Mouse (Mus musculus) T-helper 2 cell (primary cell): Measurements from ENCODE around the gene Wwp2.

Experiments used
- in situ Hi-C: fragments of 300-600 bp; cut with MboI, MseI; formaldehyde crosslinking; loops from one replicate; pipeline ENCODE4 v1.15.1; 2025; ENCODE audit warnings: high pct_unique_total_duplicates

Wwp2 gene

GRCm38 (mm10) chr8:107546817-107547216 is 110.7 kb downstream of the Wwp2 start:
- in situ Hi-C loops, result no loop called here

DNA sequence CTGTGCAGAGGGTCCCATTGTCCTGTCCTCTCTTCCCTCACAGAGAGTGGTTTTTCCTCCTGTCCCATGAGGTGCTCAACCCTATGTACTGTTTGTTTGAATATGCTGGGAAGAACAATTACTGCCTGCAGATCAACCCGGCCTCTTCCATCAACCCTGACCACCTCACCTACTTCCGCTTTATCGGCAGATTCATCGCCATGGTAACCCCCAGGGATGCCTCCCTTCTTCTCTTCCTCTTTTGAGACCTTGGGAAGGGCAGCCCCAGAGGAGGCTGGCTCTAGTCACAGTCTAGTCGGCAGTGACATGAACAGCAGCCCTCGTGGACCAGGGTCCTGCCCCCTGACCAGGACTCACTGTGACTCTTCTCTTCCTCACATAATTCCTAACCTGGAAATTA is 116.1 kb downstream of the Wwp2 start:
- in situ Hi-C loops, result no loop called here

- in situ Hi-C loops, result no loop called here
Observed at GRCm38 (mm10) chr8:107555231-107555630, 119.1 kb downstream of the Wwp2 start.

DNA sequence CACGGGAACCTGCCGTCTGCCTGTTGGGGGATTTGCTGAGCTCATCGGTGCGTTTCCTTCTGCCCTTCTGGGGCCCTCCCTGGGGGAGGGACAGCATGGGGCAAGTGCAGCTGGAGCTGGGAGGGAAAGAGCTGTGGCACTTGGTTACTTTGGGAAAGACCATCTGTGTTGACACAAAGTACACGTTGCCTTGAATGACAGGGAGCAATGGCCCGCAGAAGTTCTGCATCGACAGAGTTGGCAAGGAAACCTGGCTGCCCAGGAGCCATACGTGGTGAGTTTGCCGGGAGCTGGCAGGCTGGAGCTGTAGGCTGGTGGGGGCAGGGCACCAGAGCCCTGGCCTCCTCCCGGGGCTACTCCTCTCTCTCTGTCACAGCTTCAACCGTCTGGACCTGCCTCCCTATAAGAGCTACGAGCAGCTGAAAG is 120.4 kb downstream of the Wwp2 start:
- in situ Hi-C loops, result no loop called here

DNA sequence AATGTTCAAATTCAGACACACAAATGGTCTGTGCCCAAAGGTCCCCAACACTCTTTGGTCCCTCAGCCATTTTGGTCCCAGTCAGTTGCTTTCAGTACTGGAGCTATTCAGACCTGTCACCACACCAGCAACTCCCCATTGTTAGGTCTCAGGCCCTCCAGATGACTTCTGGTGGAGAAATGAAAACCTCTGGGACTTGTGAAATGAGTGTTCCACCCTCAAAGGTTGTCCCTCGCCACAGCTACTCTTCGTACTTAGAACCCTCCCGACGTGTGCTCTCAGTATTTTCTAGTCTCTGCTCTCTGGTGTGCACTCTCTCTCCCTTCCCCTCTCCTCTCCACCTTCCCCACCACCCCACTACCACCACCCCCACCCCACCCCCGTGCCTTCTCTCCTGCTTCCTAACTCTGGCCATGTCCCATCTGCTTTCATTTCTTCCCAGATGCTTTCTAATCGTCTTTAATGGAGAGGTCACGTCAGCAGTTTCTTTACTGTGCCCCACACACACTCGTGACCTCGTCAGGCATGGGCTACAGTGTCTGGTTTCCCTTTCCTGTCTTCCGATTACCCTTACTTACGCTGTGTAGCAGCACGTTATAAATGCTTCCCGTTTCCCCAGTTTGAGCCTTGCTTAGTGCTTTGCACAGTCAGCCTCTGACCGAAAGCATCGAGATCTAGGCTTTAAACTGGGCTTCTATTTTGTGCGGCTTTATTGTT is 124.8 kb downstream of the Wwp2 start:
- in situ Hi-C loops, result no loop called here

GRCm38 (mm10) chr8:107562164-107562563 is 126.0 kb downstream of the Wwp2 start:
- in situ Hi-C loops, result no loop called here

GRCm38 (mm10) chr8:107571046-107571445 is 134.9 kb downstream of the Wwp2 start:
- in situ Hi-C loops, result loop anchor here (5.0 kb wide), 1 partner anchor 119 kb away; no protein-coding TSS in a partner anchor

DNA sequence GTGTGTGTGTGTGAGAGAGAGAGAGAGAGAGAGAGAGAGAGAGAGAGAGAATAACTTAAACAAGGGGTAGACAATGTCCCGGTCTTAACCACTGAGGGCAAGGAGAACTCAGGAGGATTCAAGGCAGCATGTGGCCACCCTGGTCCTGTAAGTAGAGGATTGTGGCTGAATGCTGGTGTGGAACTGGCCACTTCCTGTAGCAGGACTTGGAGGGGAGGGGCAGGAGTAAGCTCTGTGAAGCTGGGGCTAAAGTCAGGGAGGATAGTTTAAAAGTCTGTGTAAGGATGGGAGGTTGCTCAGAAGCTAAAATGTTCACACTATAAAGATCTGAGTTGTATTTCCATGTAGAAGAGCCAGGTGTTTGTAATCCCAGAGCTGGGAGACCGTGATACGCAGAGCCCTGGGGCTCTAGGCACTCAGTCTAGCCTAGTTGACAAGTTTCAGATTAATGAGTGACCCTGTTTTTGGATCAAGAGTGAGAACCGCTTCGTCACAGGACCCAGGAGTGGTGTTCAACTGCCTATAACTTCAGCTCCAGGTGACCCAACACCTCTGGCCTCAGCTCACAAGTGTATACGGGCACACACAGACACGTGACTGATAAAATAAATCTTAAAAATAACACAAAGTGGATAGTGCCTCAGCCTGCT is 135.4 kb downstream of the Wwp2 start:
- in situ Hi-C loops, result loop anchor here (5.0 kb wide), 1 partner anchor 119 kb away; no protein-coding TSS in a partner anchor

DNA sequence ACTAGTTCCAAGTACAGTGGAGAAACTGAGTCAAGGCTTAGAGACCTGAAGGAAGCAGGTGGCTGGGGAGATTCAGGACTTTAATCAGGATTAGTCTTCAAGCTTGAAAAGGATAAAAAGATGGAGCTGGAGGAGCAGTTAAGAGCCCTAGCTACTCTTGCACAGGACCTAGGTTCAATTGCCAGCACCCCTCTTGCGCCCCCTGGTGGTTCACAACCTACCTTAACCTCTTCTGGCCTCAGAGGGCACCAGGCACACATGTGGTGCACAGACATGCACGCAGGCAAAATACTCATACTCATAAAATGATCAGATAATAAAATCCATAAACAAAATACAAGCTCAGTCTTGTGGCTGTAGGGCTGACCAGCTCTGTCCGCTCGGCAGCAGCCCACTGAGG is 136.3 kb downstream of the Wwp2 start:
- in situ Hi-C loops, result loop anchor here (5.0 kb wide), 1 partner anchor 120 kb away; no protein-coding TSS in a partner anchor

- in situ Hi-C loops, result loop anchor here (5.0 kb wide), 1 partner anchor 122 kb away; no protein-coding TSS in a partner anchor
Observed at GRCm38 (mm10) chr8:107574771-107575170, 138.6 kb downstream of the Wwp2 start.

GRCm38 (mm10) chr8:107576702-107577101 is 140.5 kb downstream of the Wwp2 start:
- in situ Hi-C loops, result no loop called here

GRCm38 (mm10) chr8:107577640-107578039 is 141.5 kb downstream of the Wwp2 start:
- in situ Hi-C loops, result no loop called here

- in situ Hi-C loops, result no loop called here
Observed at GRCm38 (mm10) chr8:107578132-107578531, 142.0 kb downstream of the Wwp2 start.

DNA sequence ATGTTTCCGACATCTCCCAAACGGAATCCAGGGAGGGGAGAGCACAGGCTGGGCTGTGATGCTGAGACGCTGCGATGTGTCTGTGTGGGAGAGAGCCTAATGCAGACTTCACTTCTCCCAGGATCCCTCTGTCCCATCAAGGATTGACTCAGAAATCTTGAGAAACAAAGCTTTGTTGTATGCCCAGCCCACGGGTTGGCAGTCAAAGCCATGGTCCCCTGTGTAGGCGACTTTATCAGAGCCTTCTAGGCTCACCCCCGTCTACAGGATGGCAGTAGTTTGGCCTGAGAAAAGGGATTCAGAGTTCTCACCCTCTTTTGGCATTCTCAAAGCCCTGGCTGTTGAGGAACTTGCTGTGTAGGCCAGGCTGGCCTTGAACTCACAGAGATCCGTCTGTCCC is 142.4 kb downstream of the Wwp2 start:
- in situ Hi-C loops, result no loop called here

DNA sequence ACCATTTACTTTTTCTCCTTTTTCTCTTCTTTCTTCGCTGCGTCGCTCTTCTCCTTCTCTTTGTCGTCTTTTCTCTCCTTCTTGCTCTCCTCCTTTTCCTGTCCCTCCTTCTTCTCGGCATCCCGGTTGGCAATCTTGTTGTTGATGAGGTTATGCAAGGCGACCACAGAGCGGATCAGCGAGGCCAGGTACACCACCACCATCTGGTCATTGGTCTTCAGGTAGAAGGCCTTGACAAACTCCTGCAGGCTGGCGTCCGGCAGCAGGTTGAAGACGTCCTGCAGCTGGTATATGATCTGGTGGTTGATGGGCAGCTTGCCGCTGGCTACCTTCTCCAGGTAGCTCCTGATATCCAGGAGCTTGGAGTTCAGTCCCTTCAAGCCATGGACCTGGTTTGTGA is 144.7 kb downstream of the Wwp2 start:
- in situ Hi-C loops, result no loop called here

GRCm38 (mm10) chr8:107581536-107581935 is 145.4 kb downstream of the Wwp2 start:
- in situ Hi-C loops, result no loop called here

DNA sequence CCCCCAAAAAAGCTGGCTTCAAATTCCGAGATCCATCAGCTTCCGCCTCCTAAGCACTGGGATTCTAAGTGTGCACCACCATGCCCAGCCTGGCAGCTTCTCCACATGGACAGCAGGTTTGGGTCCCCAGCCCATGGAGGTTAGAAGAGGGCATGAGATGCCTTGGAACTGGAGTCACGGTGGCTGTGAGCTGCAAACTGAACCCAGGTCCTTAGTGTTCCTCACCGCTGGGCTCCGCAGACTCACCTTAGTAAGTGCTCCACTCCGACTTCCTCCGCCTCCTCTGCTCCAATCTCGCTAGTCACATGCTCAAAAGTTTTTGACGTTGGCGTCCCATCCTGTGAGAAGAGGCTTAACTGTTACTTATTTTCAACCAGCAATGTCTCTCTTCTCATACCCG is 146.0 kb downstream of the Wwp2 start:
- in situ Hi-C loops, result no loop called here

DNA sequence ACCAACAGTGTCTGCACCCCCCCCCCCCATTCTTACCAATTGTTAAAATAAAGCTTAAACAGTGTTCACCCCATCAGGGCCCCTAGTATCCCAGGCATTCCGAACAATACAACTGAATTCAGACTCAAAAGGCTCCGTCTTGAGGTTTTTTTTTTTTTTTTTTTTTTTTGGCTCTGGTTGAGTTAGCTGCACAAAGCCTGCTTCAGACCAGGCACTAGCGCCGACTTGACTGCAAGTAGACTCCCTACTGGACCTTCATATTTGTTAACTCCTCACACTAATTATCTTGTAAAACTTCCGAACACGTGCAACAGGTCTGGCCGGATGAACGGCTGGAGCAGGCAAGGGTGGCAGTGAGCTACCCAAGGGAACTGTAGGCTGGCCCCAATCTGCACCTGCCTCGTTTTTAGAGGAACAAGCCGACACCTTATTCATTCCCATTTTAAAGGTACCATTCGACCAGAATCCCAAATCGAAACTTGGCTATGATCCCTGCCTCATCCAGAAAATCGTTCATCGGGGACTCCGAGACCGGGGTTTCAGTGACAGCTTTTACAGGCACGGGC is 151.3 kb downstream of the Wwp2 start:
- in situ Hi-C loops, result no loop called here

GRCm38 (mm10) chr8:107587995-107588780 is 152.0 kb downstream of the Wwp2 start, which contains the start of gene Psmd7:
Gene Psmd7 (minus strand): TSS chr8:107588464.
- in situ Hi-C loops, result no loop called here

DNA sequence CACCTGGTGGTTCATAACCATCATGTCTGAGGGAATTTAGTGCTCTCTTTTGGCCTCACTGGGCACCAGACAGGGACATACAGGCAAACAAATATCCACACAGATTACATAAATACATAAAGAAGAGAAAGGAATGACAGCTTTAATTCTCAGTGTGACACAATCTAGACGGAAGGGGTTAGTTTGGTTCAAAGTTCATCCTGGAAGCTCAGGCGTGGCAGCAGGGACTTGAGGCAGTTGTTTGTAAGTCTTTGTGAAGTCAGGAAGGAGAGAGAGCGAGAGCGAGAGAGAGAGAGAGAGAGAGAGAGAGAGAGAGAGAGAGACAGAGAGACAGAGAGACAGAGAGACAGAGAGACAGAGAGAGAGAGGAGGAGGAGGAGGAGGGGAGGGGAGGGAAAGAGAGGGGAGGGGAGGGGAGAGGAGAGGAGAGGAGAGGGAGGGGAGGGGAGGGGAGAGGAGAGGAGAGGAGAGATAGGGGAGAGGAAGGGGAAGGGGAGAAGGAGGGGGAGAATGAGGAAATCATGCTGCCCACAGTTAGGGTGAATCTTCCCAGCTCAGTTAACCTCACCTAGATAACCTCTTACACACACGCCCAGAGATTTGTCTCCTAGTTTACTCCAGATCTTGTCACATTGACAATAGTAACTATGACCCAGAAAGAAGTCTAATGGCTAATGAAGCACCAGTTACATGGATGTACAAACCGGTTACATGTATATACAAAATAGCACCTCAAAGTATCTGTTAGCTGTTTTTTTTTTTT is 158.0 kb downstream of the Wwp2 start:
- in situ Hi-C loops, result no loop called here

DNA sequence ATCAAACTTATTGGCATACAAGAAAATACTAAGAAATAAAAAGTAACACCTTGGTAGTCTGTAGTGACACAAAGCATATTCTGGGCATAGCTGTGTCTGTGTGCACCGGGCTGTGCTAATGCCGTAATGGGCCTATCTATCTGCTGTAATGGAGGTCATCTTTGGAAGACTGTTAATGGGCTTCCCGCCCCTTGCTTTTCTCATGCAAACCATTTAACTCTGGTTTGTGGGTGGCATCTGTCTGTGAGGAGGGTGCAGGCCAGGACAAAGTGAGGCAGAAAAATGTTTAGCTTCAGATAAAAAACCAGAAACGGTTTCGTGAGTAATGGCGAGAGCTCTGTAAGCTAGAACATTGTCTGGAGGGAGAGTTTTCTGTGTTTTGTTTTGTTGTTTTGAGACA is 158.7 kb downstream of the Wwp2 start:
- in situ Hi-C loops, result no loop called here
